Mouse (Mus musculus) liver, embryonic 14.5 days (tissue): ENCODE data around the gene Btbd18.

Source experiments
- CTCF ChIP-seq: IDR thresholded peaks from 2 replicates; pipeline ENCODE4 v1.5.1; 2016; ENCODE audit warnings: antibody characterized with exemption, low read depth, control low read depth
- EP300 ChIP-seq: IDR thresholded peaks from 2 replicates; pipeline ENCODE4 v1.6.1; 2016; ENCODE audit warnings: antibody characterized with exemption, low read depth

- TF ChIP-seq EP300 = no peak
- TF ChIP-seq CTCF = peak; percentile 77
These were observed 18.5 kb downstream of the Btbd18 start for GRCm38 (mm10) chr2:84677270-84677967.
